Mouse (Mus musculus) E14TG2a.4 (cell line): Measurements from ENCODE around the gene Ccdc88c.

Experiments
- H3K27me3 ChIP-seq: 2 replicates; pipeline ENCODE4 v1.6.1; 2014; ENCODE audit warnings: low read length, control low read depth; ENCODE audit not compliant: insufficient read depth
- H3K36me3 ChIP-seq: 2 replicates; pipeline ENCODE4 v1.6.1; 2014; ENCODE audit warnings: low read length, control low read depth; ENCODE audit not compliant: insufficient read depth
- H3K4me1 ChIP-seq: replicated peaks from 2 replicates; pipeline ENCODE4 v1.6.1; 2014; ENCODE audit warnings: low read depth, low read length, control low read depth
- H3K4me3 ChIP-seq: replicated peaks from 2 replicates; pipeline ENCODE4 v1.5.1; 2014; ENCODE audit warnings: mild to moderate bottlenecking, low read length
- H3K9me3 ChIP-seq: 2 replicates; pipeline ENCODE4 v1.6.1; 2014; ENCODE audit warnings: low read length, control low read depth
- CTCF ChIP-seq: conservative IDR thresholded peaks from 2 replicates; pipeline ENCODE4 v1.5.1; 2014; ENCODE audit warnings: low read length
- NANOG ChIP-seq: IDR thresholded peaks from 2 replicates; pipeline ENCODE4 v1.6.1; 2014; ENCODE audit warnings: borderline replicate concordance, low read length, mixed read lengths
- POU5F1 ChIP-seq: IDR thresholded peaks from 2 replicates; pipeline ENCODE4 v1.6.1; 2014; ENCODE audit warnings: low read length, borderline replicate concordance

Gene Ccdc88c

GRCm38 (mm10) chr12:100948021-100948420, 80.8 kb downstream of the Ccdc88c start:
- peaks cover 72% of the 10 kb centered on the region for H3K4me1 ChIP-seq
- H3K4me3 ChIP-seq: peak overlapping the region; percentile 35
- no peaks in the 10 kb centered on the region for H3K9me3 ChIP-seq
- TF ChIP-seq POU5F1 (no peak), CTCF (no peak), NANOG (no peak)
- no peaks in the 10 kb centered on the region for H3K27me3 ChIP-seq
- peaks cover 94% of the 10 kb centered on the region for H3K36me3 ChIP-seq

DNA sequence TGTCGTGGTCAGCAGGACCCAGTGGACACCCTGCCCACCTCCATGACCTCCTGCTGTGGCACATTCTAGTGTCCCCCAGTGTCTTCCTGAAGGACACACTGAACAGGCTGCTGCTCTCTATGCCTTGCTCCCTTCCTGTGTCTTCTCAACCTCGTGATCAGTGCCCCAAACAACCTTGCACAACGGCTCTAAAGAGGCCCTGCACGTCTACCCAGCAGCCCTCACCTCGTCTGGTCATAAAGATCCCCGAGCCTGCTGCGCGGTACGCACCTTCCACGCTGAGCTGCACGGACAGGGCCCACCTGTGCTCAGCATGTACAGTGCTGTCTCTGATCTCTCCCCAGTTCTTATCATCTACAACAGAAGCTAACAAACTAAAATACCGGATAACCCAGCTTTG, 82.9 kb downstream of the Ccdc88c start:
- H3K9me3 ChIP-seq: no peaks in the 10 kb centered on the region
- no peak for TF ChIP-seq CTCF
- no peak for TF ChIP-seq POU5F1
- no peak for TF ChIP-seq NANOG
- peak overlapping the region; percentile 39; the same call in 1 of the 2 replicates for H3K4me3 ChIP-seq
- H3K27me3 ChIP-seq: no peaks in the 10 kb centered on the region
- H3K36me3 ChIP-seq: peaks cover 98% of the 10 kb centered on the region
- peaks cover 66% of the 10 kb centered on the region for H3K4me1 ChIP-seq

DNA sequence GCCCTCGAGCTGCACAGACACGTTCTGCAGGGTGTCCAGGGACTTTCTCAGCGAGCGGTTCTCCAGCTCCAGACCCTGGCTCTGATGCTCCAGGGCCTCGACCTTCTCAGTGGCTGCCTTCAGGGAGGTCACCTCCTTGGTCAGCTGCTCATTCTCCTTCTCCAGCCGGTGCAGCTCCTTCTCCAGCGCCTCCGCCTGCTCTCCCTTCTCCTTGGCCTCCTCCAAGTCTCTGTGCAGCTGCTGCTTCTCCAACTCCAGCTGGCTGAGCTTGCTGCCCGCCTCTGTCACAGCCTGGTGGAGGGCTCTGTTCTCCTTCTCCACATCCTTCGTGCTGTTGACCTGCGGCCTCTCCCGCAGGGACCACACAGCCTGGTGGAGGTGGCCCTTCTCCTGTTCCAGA, 83.4 kb downstream of the Ccdc88c start:
- no peaks in the 10 kb centered on the region for H3K27me3 ChIP-seq
- no peaks in the 10 kb centered on the region for H3K9me3 ChIP-seq
- peak overlapping the region; percentile 39 for H3K4me3 ChIP-seq
- peaks cover 100% of the 10 kb centered on the region for H3K36me3 ChIP-seq
- H3K4me1 ChIP-seq: peaks cover 68% of the 10 kb centered on the region
- TF ChIP-seq POU5F1 (no peak), NANOG (no peak), CTCF (no peak)

DNA sequence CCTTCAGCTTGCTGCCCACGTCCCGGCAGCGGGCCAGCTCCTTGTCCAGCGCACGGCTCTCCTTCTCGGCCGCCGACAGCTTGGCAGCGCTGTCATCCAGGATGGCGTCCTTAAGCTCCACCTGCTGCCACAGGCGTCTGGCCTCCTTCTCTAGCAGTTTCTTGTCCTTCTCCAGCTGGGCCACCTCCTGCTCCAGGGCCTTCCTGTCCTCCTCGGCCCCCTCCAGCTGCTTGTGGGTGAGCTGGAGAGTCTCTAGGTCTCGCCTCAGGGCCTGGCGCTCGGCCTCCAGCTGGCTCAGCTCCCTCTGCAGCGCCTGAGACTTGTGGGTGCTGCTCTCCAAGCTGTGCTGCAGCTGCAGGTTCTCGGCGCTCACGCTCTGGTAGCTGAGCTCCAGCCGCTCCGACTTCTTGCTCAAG, 83.9 kb downstream of the Ccdc88c start:
- H3K4me1 ChIP-seq: peaks cover 73% of the 10 kb centered on the region
- TF ChIP-seq POU5F1 (no peak), NANOG (no peak), CTCF (no peak)
- H3K36me3 ChIP-seq: peaks cover 100% of the 10 kb centered on the region
- no peaks in the 10 kb centered on the region for H3K9me3 ChIP-seq
- H3K27me3 ChIP-seq: no peaks in the 10 kb centered on the region
- peak overlapping the region; percentile 39 for H3K4me3 ChIP-seq

GRCm38 (mm10) chr12:100943146-100943545, 85.7 kb downstream of the Ccdc88c start:
- no peaks in the 10 kb centered on the region for H3K9me3 ChIP-seq
- H3K36me3 ChIP-seq: peaks cover 100% of the 10 kb centered on the region
- H3K4me1 ChIP-seq: peaks cover 60% of the 10 kb centered on the region
- TF ChIP-seq NANOG (no peak), CTCF (no peak), POU5F1 (no peak)
- H3K4me3 ChIP-seq: no peak overlapping the region
- H3K27me3 ChIP-seq: no peaks in the 10 kb centered on the region

- Histone ChIP-seq H3K4me1 (peaks cover 70% of the 10 kb centered on the region), H3K4me3 (no peak overlapping the region), H3K9me3 (no peaks in the 10 kb centered on the region), H3K36me3 (peaks cover 100% of the 10 kb centered on the region), H3K27me3 (no peaks in the 10 kb centered on the region)
- TF ChIP-seq POU5F1: no peak
- TF ChIP-seq CTCF: no peak
- no peak for TF ChIP-seq NANOG
Measured at GRCm38 (mm10) chr12:100941361-100941760, 87.5 kb downstream of the Ccdc88c start.

DNA sequence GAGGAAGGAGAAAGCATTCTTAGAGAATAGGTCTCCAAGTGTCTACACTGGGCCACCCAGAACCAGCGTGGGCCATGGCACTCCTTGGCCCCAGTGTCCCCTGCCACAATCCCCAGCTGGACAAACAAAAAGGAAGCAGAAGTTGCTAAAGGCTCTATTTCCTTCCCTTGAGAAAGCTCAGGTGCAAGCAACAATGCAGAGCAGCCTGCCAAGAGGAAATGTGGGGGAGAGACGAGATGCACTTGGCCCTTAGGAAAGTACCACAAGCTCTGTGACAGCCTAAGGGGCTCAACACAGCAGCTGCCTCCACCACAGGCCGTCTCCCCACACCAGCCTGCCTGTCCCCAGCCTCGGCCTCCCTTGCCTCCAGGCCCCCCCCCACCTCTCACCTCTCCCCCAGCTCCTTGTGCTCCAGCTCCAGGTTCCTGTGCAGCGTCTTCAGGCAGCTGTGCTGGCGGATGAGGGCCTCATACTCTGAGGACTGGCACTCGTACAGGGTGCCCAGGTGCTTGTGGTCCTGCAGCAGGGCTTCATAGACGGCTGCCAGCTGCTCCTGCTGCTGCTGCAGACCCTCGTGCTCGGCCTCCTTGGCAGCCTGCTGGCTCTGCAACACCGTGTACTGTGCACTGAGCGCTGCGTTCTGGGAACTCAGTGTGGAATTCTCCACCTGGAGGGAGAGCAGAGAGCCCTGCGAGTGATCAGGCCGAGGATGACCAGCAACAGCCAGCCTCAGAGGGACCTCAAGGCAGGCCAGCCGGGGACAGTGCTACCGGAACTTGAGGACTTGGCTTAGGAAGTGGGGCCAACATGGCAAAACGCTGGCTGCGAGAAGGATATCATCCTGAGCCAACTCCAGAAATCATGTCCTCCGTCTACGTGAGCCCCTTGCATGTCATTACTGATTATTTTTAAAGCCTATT, 91.2 kb downstream of the Ccdc88c start:
- peaks cover 96% of the 10 kb centered on the region for H3K36me3 ChIP-seq
- TF ChIP-seq CTCF: no peak
- TF ChIP-seq POU5F1: no peak
- TF ChIP-seq NANOG: no peak
- no peaks in the 10 kb centered on the region for H3K27me3 ChIP-seq
- no peaks in the 10 kb centered on the region for H3K9me3 ChIP-seq
- peaks cover 48% of the 10 kb centered on the region for H3K4me1 ChIP-seq
- H3K4me3 ChIP-seq: no peak overlapping the region

GRCm38 (mm10) chr12:100936737-100937136, 92.1 kb downstream of the Ccdc88c start:
- Histone ChIP-seq H3K9me3 (no peaks in the 10 kb centered on the region), H3K4me1 (peaks cover 42% of the 10 kb centered on the region), H3K4me3 (no peak overlapping the region), H3K36me3 (peaks cover 96% of the 10 kb centered on the region), H3K27me3 (no peaks in the 10 kb centered on the region)
- no peak for TF ChIP-seq POU5F1
- TF ChIP-seq CTCF: no peak
- no peak for TF ChIP-seq NANOG

DNA sequence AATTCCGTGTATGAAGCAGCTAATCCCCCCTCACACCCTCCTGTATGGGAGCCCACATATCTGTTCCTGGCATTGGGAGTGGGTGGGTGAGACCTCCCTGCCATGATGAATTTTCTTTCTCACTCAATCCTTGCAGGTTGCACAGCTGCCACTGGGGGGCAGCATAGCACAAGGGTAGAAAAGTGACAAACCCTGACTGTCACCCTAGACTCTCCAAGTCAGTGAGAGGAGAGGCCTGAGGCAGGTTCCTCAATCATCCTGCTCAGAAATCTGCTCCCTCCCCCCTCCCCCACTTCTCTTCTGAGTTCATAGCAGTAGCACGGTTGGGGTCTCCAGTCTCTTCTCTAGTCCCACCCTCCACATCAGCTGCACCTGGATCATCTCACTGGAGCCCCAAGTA, 92.7 kb downstream of the Ccdc88c start:
- TF ChIP-seq CTCF: peak; percentile 80
- TF ChIP-seq POU5F1: no peak
- no peak for TF ChIP-seq NANOG
- Histone ChIP-seq H3K9me3 (no peaks in the 10 kb centered on the region), H3K4me3 (no peak overlapping the region), H3K36me3 (peaks cover 96% of the 10 kb centered on the region), H3K27me3 (no peaks in the 10 kb centered on the region), H3K4me1 (peaks cover 42% of the 10 kb centered on the region)

- Histone ChIP-seq H3K9me3 (no peaks in the 10 kb centered on the region), H3K27me3 (no peaks in the 10 kb centered on the region), H3K4me3 (no peak overlapping the region), H3K36me3 (peaks cover 96% of the 10 kb centered on the region), H3K4me1 (peaks cover 33% of the 10 kb centered on the region)
- TF ChIP-seq NANOG (no peak), CTCF (no peak), POU5F1 (no peak)
Measured at GRCm38 (mm10) chr12:100934796-100935195, 94.1 kb downstream of the Ccdc88c start.
